Mouse (Mus musculus) limb, embryonic 13.5 days (tissue): ENCODE measurements around the gene Abcc12. TPM values are rescaled to one million over a fixed set of nuclear protein-coding genes. Genes with fewer than 3 reads are reported as not detected.

Source experiments
- ATAC-seq: fragments of 200-750 bp; cut with Nextera tagmentation; 2 replicates; pipeline ENCODE4 v1.8.0; 2017; ENCODE audit warnings: low read depth, moderate number of reproducible peaks, moderate TSS enrichment; ENCODE audit not compliant: low FRiP score
- H3K27ac ChIP-seq: fragments of 300-500 bp; sonication (generic); 2 replicates; pipeline ENCODE4 v1.5.1; 2015; ENCODE audit warnings: inconsistent platforms, mild to moderate bottlenecking, moderate library complexity
- H3K27me3 ChIP-seq: fragments of 300-500 bp; sonication (generic); 2 replicates; pipeline ENCODE4 v1.6.1; 2015; ENCODE audit warnings: mild to moderate bottlenecking, inconsistent platforms
- H3K36me3 ChIP-seq: fragments of 300-500 bp; sonication (generic); 2 replicates; pipeline ENCODE4 v1.6.1; 2015; ENCODE audit warnings: inconsistent platforms, mild to moderate bottlenecking, moderate library complexity
- H3K4me1 ChIP-seq: fragments of 300-500 bp; sonication (generic); 2 replicates; pipeline ENCODE4 v1.6.1; 2015; ENCODE audit warnings: inconsistent platforms
- H3K4me2 ChIP-seq: fragments of 300-500 bp; sonication (generic); replicated peaks from 2 replicates; pipeline ENCODE4 v1.6.1; 2015; ENCODE audit warnings: inconsistent platforms, mild to moderate bottlenecking, moderate library complexity
- H3K4me3 ChIP-seq: fragments of 300-500 bp; sonication (generic); 2 replicates; pipeline ENCODE4 v1.5.1; 2015; ENCODE audit warnings: moderate library complexity, mild to moderate bottlenecking, inconsistent platforms
- H3K9ac ChIP-seq: fragments of 300-500 bp; sonication (generic); 2 replicates; pipeline ENCODE4 v1.6.1; 2015; ENCODE audit warnings: mild to moderate bottlenecking, inconsistent platforms
- H3K9me3 ChIP-seq: fragments of 300-500 bp; sonication (generic); 2 replicates; pipeline ENCODE4 v1.6.1; 2016; ENCODE audit warnings: inconsistent platforms
- WGBS: fragments of 180-500 bp; shearing (Covaris S2); methylation state at CpG from one replicate; pipeline ENCODE4 v1.1.7; 2015; 5-methylcytosine and 5-hydroxymethylcytosine counted together
- polyA plus RNA-seq: library from polyadenylated mRNA; unstranded; fragments of >200 nt; fragmentation: Nextera tagmentation; extraction: Ambion mirVana; gene quantifications from 2 replicates; pipeline ENCODE4 v1.2.1, GENCODE M21; 2015

The Abcc12 gene
- polyA plus RNA-seq, 1 experiment from 2014 or later = 0.13 TPM

- Histone ChIP-seq H3K4me2 (0 out of 2 replicates have a peak overlapping the region, but pooled peaks have one; percentile 32), H3K9me3 (no peaks in the 10 kb centered on the region), H3K36me3 (no peaks in the 10 kb centered on the region), H3K4me1 (peaks cover 6% of the 10 kb centered on the region), H3K27ac (no peak overlapping the region), H3K27me3 (no peaks in the 10 kb centered on the region), H3K4me3 (no peak overlapping the region), H3K9ac (0 out of 2 replicates have a peak overlapping the region, but pooled peaks have one; percentile 40)
- WGBS = 51% methylated on average over 11 of the region's 11 CpGs
- no peak for ATAC-seq
These were observed 44.5 kb downstream of the Abcc12 start for GRCm38 (mm10) chr8:86535791-86536662.

- no peaks in the 10 kb centered on the region for H3K9me3 ChIP-seq
- ATAC-seq = no peak
- 64% methylated on average over 7 of the region's 7 CpGs for WGBS
- H3K27me3 ChIP-seq = no peaks in the 10 kb centered on the region
- H3K9ac ChIP-seq = no peak overlapping the region
- peaks cover 6% of the 10 kb centered on the region for H3K4me1 ChIP-seq
- no peaks in the 10 kb centered on the region for H3K36me3 ChIP-seq
- no peak overlapping the region for H3K4me3 ChIP-seq
- no peak overlapping the region for H3K27ac ChIP-seq
- no peak overlapping the region for H3K4me2 ChIP-seq
These were observed 45.4 kb downstream of the Abcc12 start for GRCm38 (mm10) chr8:86535068-86535560.

DNA sequence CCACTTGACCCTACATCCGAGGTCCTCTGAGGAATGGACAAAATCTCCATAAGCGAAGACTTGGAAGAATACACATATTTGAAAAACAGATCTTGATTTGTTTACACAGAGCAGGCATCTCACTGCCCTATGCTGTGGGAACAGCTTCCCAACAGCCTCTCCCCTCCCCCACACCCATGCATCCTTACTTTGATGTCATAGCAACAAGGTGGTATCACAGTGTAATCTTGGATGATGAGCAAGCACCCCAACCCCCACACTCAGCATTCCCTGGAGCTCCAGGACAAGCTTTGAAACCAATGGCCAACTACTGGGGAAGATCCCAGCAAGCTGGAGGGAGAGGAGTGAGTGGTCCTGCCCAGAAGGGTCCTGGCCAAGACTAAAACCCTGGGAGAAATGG, 50.8 kb downstream of the Abcc12 start:
- WGBS = 78% methylated on average over 2 of the region's 2 CpGs
- Histone ChIP-seq H3K4me2 (no peak overlapping the region), H3K36me3 (no peaks in the 10 kb centered on the region), H3K27me3 (no peaks in the 10 kb centered on the region), H3K27ac (no peak overlapping the region), H3K4me3 (no peak overlapping the region), H3K9ac (no peak overlapping the region), H3K4me1 (no peaks in the 10 kb centered on the region), H3K9me3 (no peaks in the 10 kb centered on the region)
- ATAC-seq = no peak

- ATAC-seq = no peak
- H3K4me2 ChIP-seq = no peak overlapping the region
- no peaks in the 10 kb centered on the region for H3K27me3 ChIP-seq
- no peak overlapping the region for H3K4me3 ChIP-seq
- 81% methylated on average over 19 of the region's 19 CpGs for WGBS
- H3K4me1 ChIP-seq = no peaks in the 10 kb centered on the region
- no peak overlapping the region for H3K27ac ChIP-seq
- no peaks in the 10 kb centered on the region for H3K36me3 ChIP-seq
- H3K9ac ChIP-seq = no peak overlapping the region
- H3K9me3 ChIP-seq = no peaks in the 10 kb centered on the region
These were observed 53.0 kb downstream of the Abcc12 start for GRCm38 (mm10) chr8:86527336-86528029.

GRCm38 (mm10) chr8:86526808-86527207, 53.7 kb downstream of the Abcc12 start:
- Histone ChIP-seq H3K36me3 (no peaks in the 10 kb centered on the region), H3K9me3 (no peaks in the 10 kb centered on the region), H3K4me3 (no peak overlapping the region), H3K9ac (no peak overlapping the region), H3K27me3 (no peaks in the 10 kb centered on the region), H3K4me2 (no peak overlapping the region), H3K27ac (no peak overlapping the region), H3K4me1 (no peaks in the 10 kb centered on the region)
- WGBS = 92% methylated on average over 8 of the region's 8 CpGs
- no peak for ATAC-seq

DNA sequence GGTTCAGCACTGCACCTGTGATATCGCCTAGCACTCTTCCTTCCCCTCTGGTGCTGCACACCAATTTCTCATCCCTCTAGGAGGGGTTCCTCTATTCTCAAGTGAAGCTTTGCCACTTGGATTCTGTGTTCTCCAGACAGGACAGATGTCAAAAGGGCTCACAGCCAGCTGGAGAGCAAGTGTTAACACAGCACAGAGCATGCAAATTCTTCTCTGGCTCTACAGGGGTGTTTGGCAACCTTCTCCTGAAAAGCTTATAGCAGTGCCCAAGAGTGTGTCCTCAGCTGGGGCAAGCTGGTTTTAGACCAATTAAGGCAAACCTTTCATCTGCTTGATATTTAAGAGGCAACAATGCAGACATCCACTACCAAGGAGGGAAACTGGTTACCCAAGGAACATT, 66.3 kb downstream of the Abcc12 start:
- Histone ChIP-seq H3K4me3 (no peak overlapping the region), H3K9me3 (no peaks in the 10 kb centered on the region), H3K4me2 (no peak overlapping the region), H3K9ac (no peak overlapping the region), H3K27me3 (no peaks in the 10 kb centered on the region), H3K36me3 (no peaks in the 10 kb centered on the region), H3K4me1 (no peaks in the 10 kb centered on the region), H3K27ac (no peak overlapping the region)
- 92% methylated on average over 1 of the region's 1 CpGs for WGBS
- ATAC-seq = no peak

DNA sequence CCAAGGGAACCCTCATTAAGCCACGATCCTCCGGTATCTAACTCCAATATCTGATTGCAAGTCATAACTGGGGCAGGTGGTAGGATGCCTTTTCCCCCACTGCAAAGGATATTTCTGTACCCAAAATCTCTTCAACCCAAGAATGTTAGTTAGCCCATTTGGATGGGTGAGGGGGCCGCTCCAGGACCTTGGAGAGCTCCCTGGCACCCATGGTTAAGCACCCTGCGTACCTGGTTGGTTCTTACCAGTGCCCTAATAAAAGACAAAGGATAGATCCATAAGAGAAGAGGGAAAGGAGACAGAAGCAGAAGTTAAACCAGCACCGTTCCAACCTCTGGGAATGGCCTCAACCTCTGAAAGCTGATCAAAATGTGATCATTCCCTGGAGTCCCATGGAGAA, 67.6 kb downstream of the Abcc12 start:
- ATAC-seq = no peak
- Histone ChIP-seq H3K4me3 (no peak overlapping the region), H3K9me3 (no peaks in the 10 kb centered on the region), H3K27me3 (no peaks in the 10 kb centered on the region), H3K4me1 (no peaks in the 10 kb centered on the region), H3K36me3 (no peaks in the 10 kb centered on the region), H3K4me2 (no peak overlapping the region), H3K27ac (no peak overlapping the region), H3K9ac (no peak overlapping the region)
- WGBS = 53% methylated on average over 5 of the region's 5 CpGs

GRCm38 (mm10) chr8:86512131-86512792, 68.2 kb downstream of the Abcc12 start:
- whole genome bisulfite sequencing = 57% methylated on average over 10 of the region's 10 CpGs
- H3K4me1 ChIP-seq = no peaks in the 10 kb centered on the region
- ATAC-seq = no peak

GRCm38 (mm10) chr8:86501341-86501740, 79.1 kb downstream of the Abcc12 start:
- no peaks in the 10 kb centered on the region for H3K36me3 ChIP-seq
- 81% methylated on average over 7 of the region's 7 CpGs for WGBS
- no peak for ATAC-seq
- H3K4me2 ChIP-seq = no peak overlapping the region
- no peak overlapping the region for H3K4me3 ChIP-seq
- H3K27me3 ChIP-seq = no peaks in the 10 kb centered on the region
- no peak overlapping the region for H3K27ac ChIP-seq
- peaks cover 9% of the 10 kb centered on the region; the same call in 1 of the 2 replicates for H3K9me3 ChIP-seq
- no peaks in the 10 kb centered on the region for H3K4me1 ChIP-seq
- H3K9ac ChIP-seq = no peak overlapping the region

More at GRCm38 (mm10) chr8:86512131-86512792, 68.2 kb downstream of the Abcc12 start:
- Histone ChIP-seq H3K9me3 (no peaks in the 10 kb centered on the region), H3K9ac (no peak overlapping the region), H3K27me3 (no peaks in the 10 kb centered on the region), H3K27ac (no peak overlapping the region), H3K4me2 (no peak overlapping the region), H3K36me3 (no peaks in the 10 kb centered on the region), H3K4me3 (no peak overlapping the region)

DNA sequence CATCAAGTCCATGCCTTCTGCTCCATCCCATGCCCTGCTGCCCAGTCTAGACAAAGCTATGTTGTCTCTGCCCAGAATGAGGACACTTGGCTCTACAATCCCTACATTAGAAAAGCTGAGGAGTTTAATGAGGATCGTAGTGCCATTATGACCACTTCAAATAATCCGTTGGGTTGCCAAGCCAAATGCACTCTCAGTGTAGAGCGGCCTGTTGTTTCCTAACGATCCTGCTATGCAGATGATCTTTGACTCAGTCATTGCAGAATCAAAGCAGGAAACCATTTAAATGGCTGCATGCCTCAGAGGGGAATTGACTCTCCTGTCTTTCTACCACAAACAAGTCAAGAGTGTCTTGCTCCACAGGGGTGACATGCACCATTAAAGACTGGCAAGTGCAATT, 85.4 kb downstream of the Abcc12 start:
- H3K9ac ChIP-seq = no peak overlapping the region
- H3K9me3 ChIP-seq = no peaks in the 10 kb centered on the region
- no peak overlapping the region for H3K4me3 ChIP-seq
- H3K4me1 ChIP-seq = no peaks in the 10 kb centered on the region
- no peak overlapping the region for H3K27ac ChIP-seq
- no peaks in the 10 kb centered on the region for H3K27me3 ChIP-seq
- H3K4me2 ChIP-seq = no peak overlapping the region
- 78% methylated on average over 4 of the region's 4 CpGs for WGBS
- no peak for ATAC-seq
- H3K36me3 ChIP-seq = no peaks in the 10 kb centered on the region

DNA sequence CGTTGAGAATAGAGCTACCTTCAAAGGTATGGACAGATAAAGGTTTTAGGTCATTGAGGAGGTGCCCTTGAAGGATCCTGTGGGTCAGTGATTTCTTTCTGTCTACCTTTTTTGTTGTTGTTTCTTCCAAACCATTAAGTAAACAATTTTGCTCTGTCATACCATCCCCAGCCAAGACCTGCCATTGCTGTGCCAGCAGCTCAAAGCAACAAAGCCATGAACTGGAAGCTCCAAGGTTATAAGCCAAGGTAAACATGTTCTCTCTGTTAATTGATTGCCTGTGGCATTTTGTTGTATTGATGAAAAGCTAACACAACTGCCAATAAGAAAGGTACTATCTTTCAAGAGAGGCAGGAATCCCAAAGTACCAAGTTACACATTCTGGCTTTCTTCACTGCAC, 86.6 kb downstream of the Abcc12 start:
- Histone ChIP-seq H3K4me2 (no peak overlapping the region), H3K4me1 (no peaks in the 10 kb centered on the region), H3K27me3 (no peaks in the 10 kb centered on the region), H3K36me3 (no peaks in the 10 kb centered on the region), H3K4me3 (no peak overlapping the region), H3K9ac (no peak overlapping the region), H3K27ac (no peak overlapping the region), H3K9me3 (no peaks in the 10 kb centered on the region)
- ATAC-seq = no peak
- WGBS = 52% methylated on average over 1 of the region's 1 CpGs

- no peak overlapping the region for H3K4me3 ChIP-seq
- no peak overlapping the region for H3K27ac ChIP-seq
- H3K9me3 ChIP-seq = no peaks in the 10 kb centered on the region
- H3K36me3 ChIP-seq = no peaks in the 10 kb centered on the region
- no peak overlapping the region for H3K9ac ChIP-seq
- H3K4me2 ChIP-seq = no peak overlapping the region
- no peaks in the 10 kb centered on the region for H3K4me1 ChIP-seq
- no peaks in the 10 kb centered on the region for H3K27me3 ChIP-seq
- 91% methylated on average over 6 of the region's 6 CpGs for WGBS
- no peak for ATAC-seq
These were observed 95.1 kb downstream of the Abcc12 start for GRCm38 (mm10) chr8:86485411-86485810.
